Mouse (Mus musculus): ENCODE results near the gene Atg10. TPM values are rescaled to one million over a fixed set of nuclear protein-coding genes. Genes with fewer than 3 reads are reported as not detected.
A peak's percentile ranks its signal among the peaks of the same experiment; 100 is the strongest.

The Atg10 gene
- total RNA-seq, 2 experiments from 2014 or later = 8.8 to 9.8 TPM

GRCm38 (mm10) chr13:91031836-91032235 lies 191.9 kb downstream of the Atg10 start:
- DNase-seq = no peak

GRCm38 (mm10) chr13:91023447-91023846 lies 200.3 kb downstream of the Atg10 start:
- DNase-seq = no peak

DNA sequence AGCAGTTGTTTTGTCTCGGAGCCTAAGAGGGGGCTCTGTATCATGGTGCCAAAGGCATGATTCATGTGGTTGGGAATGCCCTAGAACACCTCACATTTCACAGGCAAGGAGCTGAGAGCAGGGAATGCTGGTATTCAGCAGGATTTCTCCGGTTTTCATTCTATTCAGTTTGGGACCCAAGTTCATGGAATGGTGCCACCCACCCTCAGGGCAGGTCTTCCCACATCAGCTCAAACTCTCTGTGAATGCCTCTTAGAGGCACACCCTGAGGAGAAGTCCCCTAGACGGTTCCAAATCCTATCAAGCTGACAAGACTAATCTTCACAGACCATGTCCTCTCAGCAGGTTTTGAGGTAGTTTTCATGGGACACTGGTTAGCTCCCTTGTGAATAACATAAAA lies 211.9 kb downstream of the Atg10 start:
- DNase-seq = no peak

- no peak for DNase-seq
These were observed 228.6 kb downstream of the Atg10 start for GRCm38 (mm10) chr13:90995034-90995629.

DNA sequence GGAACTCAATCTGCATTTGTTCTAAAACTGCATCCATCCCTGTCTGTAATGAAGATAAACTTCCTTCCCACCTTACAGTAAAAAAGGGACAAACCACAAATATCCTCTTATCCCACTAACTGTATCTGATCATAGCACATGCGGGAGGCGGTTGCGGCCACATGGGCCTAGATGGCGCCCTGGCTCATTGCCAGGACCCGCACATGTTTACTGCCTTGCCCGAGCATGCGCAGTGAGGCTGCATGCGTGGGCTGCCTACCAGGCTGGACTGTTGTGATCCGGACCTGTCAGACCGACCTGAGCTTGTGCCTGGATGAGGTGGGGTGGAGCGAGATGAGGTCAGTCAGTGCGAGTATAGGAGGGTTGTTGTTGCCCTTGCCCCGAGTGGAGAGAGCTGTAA lies 230.2 kb downstream of the Atg10 start:
- DNase-seq = no peak

DNA sequence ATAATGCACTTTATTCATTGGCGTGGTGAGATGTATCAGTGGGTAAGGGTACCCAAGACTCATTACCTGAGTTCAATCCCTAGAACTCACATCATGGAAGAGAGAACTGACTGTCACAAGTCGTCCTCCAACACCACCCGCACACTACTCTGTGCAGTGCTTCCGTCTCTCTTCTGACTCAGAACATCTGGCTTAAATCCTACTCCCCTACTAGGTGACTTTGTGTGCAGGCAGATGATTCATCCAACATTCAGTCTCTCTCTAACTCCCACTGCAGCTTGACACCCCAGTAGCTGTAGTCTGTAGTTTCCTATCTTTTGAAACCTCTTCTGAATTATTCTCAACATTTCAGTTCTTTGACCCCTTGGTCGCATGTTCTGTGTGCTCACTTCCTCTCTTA lies 230.8 kb downstream of the Atg10 start:
- DNase-seq = no peak

DNA sequence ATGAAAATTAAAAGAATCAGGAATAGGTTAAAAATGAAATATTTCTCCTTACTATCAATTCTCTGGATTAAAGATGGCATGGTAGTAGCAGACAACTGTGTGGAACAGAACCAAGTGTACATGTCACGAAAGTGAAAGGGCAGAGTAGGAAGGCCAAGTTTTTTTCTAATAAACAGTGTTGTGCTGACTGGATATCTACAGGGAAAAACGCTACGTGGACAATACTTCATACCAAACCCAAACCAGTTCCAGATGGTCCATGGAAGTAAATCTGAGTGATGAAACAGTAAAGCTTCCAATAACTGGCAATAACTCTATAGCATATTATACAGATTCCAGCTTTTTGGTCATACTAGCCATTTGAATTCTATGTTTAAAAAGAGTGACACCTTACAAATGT lies 235.5 kb downstream of the Atg10 start:
- DNase-seq = no peak

- no peak for DNase-seq
These were observed 238.4 kb downstream of the Atg10 start for GRCm38 (mm10) chr13:90985417-90985816.

- DNase-seq = no peak
These were observed 239.7 kb downstream of the Atg10 start for GRCm38 (mm10) chr13:90984073-90984472.

- no peak for DNase-seq
These were observed 242.0 kb downstream of the Atg10 start for GRCm38 (mm10) chr13:90981798-90982197.

- DNase-seq = no peak
These were observed 242.7 kb downstream of the Atg10 start for GRCm38 (mm10) chr13:90980878-90981674.

- DNase-seq = no peak
These were observed 246.7 kb downstream of the Atg10 start for GRCm38 (mm10) chr13:90977057-90977456.

GRCm38 (mm10) chr13:90973409-90973808 lies 250.4 kb downstream of the Atg10 start:
- no peak for DNase-seq

GRCm38 (mm10) chr13:90970259-90971017 lies 253.3 kb downstream of the Atg10 start:
- DNase-seq = no peak

DNA sequence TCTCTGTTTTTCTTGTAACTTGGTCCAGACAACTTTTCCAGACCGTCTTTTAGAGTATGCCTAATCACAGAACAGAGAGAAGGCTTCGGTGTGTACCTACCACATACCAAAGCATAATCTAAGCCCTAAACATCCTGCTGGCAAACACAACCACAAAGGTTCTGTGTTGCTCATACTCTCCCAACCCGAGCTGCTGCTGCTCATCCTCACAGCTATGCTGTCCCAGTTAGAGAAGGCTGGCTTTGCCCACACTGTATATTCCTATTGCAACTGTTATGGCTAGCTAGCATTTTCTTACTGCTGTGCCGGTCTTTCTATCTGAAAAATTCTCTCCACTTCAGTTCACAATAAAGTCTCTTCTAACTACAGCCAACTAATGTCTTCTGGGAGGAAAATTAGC lies 254.8 kb downstream of the Atg10 start:
- no peak for DNase-seq

DNA sequence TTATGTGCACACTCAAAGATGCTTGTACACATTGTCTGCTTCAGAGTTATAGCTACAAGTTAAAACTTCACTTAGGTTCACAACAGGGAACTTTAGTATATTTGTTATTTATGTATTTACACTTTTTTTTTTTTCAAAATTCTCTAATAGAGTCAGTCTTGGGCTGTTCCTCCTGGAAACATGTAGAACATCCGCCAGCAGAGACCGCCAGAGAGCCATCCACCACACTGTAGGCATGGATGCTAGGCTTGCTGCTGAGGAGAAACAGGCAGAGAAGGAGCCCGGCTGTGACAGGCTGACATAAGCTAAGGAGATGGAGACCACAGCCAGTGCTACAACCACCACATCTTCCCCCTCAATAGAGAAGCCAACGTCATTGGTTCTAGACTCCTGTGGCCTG lies 256.3 kb downstream of the Atg10 start:
- DNase-seq = peak; percentile 46

- no peak for DNase-seq
These were observed 257.8 kb downstream of the Atg10 start for GRCm38 (mm10) chr13:90965996-90966395.

DNA sequence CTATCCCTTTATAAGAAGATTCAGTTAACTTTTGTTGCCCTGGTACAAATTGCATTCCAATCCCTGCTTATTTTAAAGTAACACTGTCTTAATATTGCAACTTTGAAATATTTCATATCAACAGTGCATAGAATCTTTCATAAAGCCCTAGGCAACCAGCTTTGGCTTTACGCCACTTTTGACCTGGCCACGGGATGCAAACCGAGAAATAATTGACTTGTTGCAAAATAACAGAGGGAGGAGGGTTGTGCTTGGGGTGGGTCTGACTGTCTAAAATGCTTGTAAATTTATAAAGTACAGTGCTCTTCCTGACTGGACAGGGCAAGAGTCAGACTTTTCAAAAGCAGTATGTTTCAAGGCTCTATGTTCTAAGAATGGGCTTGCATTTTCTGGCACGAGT lies 259.3 kb downstream of the Atg10 start:
- no peak for DNase-seq

- no peak for DNase-seq
These were observed 260.7 kb downstream of the Atg10 start for GRCm38 (mm10) chr13:90962836-90963760.

GRCm38 (mm10) chr13:90960591-90960990 lies 263.2 kb downstream of the Atg10 start:
- no peak for DNase-seq

DNA sequence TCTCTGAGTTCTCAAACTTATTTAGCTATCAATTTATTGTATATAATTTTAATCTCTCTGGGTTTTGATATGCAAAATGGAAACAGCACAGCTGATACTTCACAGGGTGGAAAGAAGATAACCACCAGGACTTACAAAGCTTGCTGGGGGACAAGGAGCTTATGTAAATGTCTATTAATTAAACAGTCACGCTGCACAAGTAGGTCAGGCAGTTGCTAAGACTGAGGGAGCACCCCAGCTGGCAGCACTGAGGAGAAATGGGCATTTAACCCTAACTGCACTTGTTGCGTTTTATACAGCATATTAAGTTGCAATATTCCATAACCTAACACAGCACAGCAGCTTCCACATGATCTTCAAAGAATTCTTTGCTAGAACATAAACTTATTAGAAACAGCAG lies 264.9 kb downstream of the Atg10 start:
- DNase-seq = no peak

DNA sequence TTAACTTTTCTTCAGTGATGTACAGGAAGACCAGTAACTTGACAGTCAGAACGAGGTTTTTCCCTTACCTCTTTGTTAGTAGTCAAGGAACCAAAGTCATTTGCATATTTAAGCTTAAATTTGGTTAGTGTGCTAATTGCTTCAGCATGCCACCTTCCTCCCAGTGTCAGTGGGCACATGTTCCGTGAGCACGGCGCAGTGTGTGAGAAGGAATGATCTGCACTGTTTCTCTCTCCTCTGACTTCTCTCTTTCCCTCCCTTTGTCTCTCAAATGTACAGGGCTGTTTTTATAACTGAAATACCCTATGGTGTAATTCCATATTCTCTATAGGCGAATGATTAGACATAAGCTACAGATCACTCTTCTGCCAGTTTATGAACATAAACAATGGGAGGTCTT lies 284.2 kb downstream of the Atg10 start:
- DNase-seq = no peak

Measured in gastrocnemius, postnatal 25 days (tissue).